Mouse (Mus musculus) liver, adult 2 months (tissue): ENCODE results near the gene Tab1.

ENCODE experiments used
- CTCF ChIP-seq: fragments of 200-500 bp; IDR thresholded peaks from 2 replicates; pipeline ENCODE4 v1.5.1; 2011; ENCODE audit warnings: low read depth, low read length, control low read depth
- POLR2A ChIP-seq: fragments of 200-500 bp; IDR thresholded peaks from 2 replicates; pipeline ENCODE4 v1.6.1; 2011; ENCODE audit warnings: low read length, control low read depth; ENCODE audit not compliant: insufficient read depth; ENCODE audit errors: extremely low read depth

DNA sequence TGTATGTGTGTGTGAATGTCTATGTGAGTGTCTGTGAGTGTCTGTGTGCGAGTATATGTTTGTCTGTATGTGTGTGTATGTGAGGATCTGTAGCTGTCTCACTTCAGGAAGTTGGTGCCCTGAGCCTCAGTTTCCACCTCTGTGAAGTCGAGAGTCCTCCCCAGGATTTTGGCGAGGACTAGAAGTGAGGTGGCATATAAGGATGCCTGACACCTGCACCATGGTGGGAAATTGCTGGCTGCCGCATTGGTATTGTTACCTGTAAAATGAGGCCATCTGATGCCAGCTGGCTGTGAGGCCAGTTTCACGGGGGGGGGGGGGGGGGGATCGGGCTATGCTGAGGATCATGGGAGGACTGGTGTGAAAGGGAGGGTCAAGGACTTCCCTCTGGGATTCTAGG is 42.8 kb downstream of the Tab1 start:
- TF ChIP-seq CTCF: no peak
- no peak for TF ChIP-seq POLR2A
